Mouse (Mus musculus) forebrain, embryonic 10.5 days (tissue): ENCODE results near the gene Ywhag. TPM values are rescaled to one million over a fixed set of nuclear protein-coding genes. Genes with fewer than 3 reads are reported as not detected.
A peak's percentile ranks its signal among the peaks of the same experiment; 100 is the strongest.

Experiments
- DNase-seq: peaks from one replicate; pipeline ENCODE4 v3.0.0-alpha.2; 2017; ENCODE audit warnings: low spot score; ENCODE audit errors: extremely low spot score
- H3K27ac ChIP-seq: fragments of 300-500 bp; sonication (generic); 2 replicates; pipeline ENCODE4 v1.5.1; 2016; ENCODE audit warnings: mild to moderate bottlenecking
- H3K27me3 ChIP-seq: fragments of 300-500 bp; sonication (generic); 2 replicates; pipeline ENCODE4 v1.6.1; 2016; ENCODE audit warnings: mild to moderate bottlenecking; ENCODE audit not compliant: poor library complexity, severe bottlenecking
- H3K36me3 ChIP-seq: fragments of 300-500 bp; sonication (generic); replicated peaks from 2 replicates; pipeline ENCODE4 v1.6.1; 2016; ENCODE audit warnings: mild to moderate bottlenecking, moderate library complexity
- H3K4me1 ChIP-seq: fragments of 300-500 bp; sonication (generic); 2 replicates; pipeline ENCODE4 v1.6.1; 2016
- H3K4me3 ChIP-seq: fragments of 300-500 bp; sonication (generic); 2 replicates; pipeline ENCODE4 v1.5.1; 2016; ENCODE audit warnings: mild to moderate bottlenecking, moderate library complexity
- H3K9me3 ChIP-seq: fragments of 300-500 bp; sonication (generic); 2 replicates; pipeline ENCODE4 v1.6.1; 2016; ENCODE audit warnings: mild to moderate bottlenecking, moderate library complexity
- WGBS: fragments of 180-500 bp; shearing (Covaris S2); methylation state at CpG from one replicate; pipeline ENCODE4 v1.1.7; 2016; 5-methylcytosine and 5-hydroxymethylcytosine counted together
- polyA plus RNA-seq: library from polyadenylated mRNA; unstranded; fragments of >200 nt; fragmentation: Nextera tagmentation; extraction: Ambion mirVana; gene quantifications from 2 replicates; pipeline ENCODE4 v1.2.1, GENCODE M21; 2016

Ywhag gene
- polyA plus RNA-seq, 1 experiment from 2014 or later, result 283 TPM

DNA sequence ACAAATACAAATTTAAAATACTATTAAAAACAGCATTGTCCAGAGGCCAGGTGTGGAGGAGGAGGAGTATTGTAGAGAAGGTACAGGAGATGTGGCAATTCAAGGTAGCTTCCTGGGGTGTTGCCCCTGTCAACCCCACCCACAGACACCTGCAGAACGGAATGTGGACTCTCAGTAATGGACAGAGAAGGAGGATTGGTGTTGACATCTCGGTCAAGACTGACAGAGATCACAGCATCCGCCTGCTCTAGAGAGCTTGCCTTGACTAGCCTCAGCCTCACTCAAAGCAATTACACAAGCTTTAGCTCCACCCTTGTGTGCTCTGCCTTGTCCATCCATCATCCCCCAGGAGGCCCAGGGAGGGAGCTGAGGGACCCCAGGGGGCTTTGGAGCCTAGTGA lies 43.5 kb downstream of the Ywhag start:
- peaks cover 68% of the 10 kb centered on the region for H3K27me3 ChIP-seq
- H3K36me3 ChIP-seq, result no peaks in the 10 kb centered on the region
- 70% methylated on average over 3 of the region's 3 CpGs for WGBS
- H3K4me1 ChIP-seq, result peaks cover 16% of the 10 kb centered on the region
- no peak overlapping the region for H3K4me3 ChIP-seq
- H3K9me3 ChIP-seq, result no peaks in the 10 kb centered on the region
- no peak overlapping the region for H3K27ac ChIP-seq
- DNase-seq, result no peak

DNA sequence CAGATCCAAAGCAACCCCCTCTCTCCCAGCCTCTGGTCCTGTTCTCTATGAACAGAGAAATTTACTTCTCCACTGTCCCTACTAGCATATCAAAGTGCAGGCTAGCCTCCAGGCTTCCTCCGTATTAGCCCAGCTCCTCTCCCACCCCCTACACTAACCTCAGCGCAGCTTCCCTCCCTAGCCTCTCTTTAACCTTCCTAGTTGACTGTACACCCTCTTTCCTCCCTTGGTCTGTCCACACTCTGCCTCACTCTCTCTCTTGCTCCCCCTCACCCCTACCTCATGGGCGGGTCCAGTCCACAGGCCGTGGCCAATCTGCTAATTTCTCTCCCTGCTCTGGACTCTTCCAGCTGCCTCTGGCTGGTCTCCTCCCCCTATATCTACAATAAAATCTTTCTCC lies 44.1 kb downstream of the Ywhag start:
- Histone ChIP-seq H3K9me3 (no peaks in the 10 kb centered on the region), H3K4me1 (peaks cover 16% of the 10 kb centered on the region), H3K27me3 (peaks cover 74% of the 10 kb centered on the region), H3K36me3 (no peaks in the 10 kb centered on the region), H3K4me3 (no peak overlapping the region), H3K27ac (no peak overlapping the region)
- WGBS, result 63% methylated on average over 4 of the region's 4 CpGs
- DNase-seq, result no peak

GRCm38 (mm10) chr5:135888405-135889215 lies 45.8 kb downstream of the Ywhag start:
- no peak overlapping the region for H3K27ac ChIP-seq
- H3K9me3 ChIP-seq, result no peaks in the 10 kb centered on the region
- peaks cover 82% of the 10 kb centered on the region for H3K27me3 ChIP-seq
- H3K4me3 ChIP-seq, result peak overlapping the region; percentile 34
- DNase-seq, result no peak
- H3K4me1 ChIP-seq, result peaks cover 16% of the 10 kb centered on the region
- no peaks in the 10 kb centered on the region for H3K36me3 ChIP-seq
- WGBS, result 7% methylated on average over 28 of the region's 30 CpGs

- Histone ChIP-seq H3K4me3 (peak within 1 kb of the TSS; percentile 45), H3K27ac (peak within 1 kb of the TSS; percentile 1; the same call in 1 of the 2 replicates), H3K9me3 (no peaks in the 10 kb centered on the region), H3K36me3 (no peaks in the 10 kb centered on the region), H3K27me3 (peaks cover 77% of the 10 kb centered on the region), H3K4me1 (peaks cover 16% of the 10 kb centered on the region)
- DNase-seq, result peak; percentile 43
- WGBS, result 2% methylated on average over 24 of the region's 24 CpGs
Observed at GRCm38 (mm10) chr5:135887675-135888102, 46.7 kb downstream of the Ywhag start, which contains the start of gene Hspb1. Gene Hspb1, plus strand, starts transcription at chr5:135887919.

- peaks cover 54% of the 10 kb centered on the region for H3K27me3 ChIP-seq
- WGBS, result 79% methylated on average over 6 of the region's 6 CpGs
- no peak for DNase-seq
- H3K4me3 ChIP-seq, result no peak overlapping the region
- H3K27ac ChIP-seq, result no peak overlapping the region
- no peaks in the 10 kb centered on the region for H3K9me3 ChIP-seq
- H3K36me3 ChIP-seq, result no peaks in the 10 kb centered on the region
- H3K4me1 ChIP-seq, result peaks cover 16% of the 10 kb centered on the region
Observed at GRCm38 (mm10) chr5:135884641-135885040, 49.8 kb downstream of the Ywhag start.

- WGBS, result 71% methylated on average over 13 of the region's 13 CpGs
- Histone ChIP-seq H3K4me3 (no peak overlapping the region), H3K27ac (no peak overlapping the region), H3K27me3 (peaks cover 15% of the 10 kb centered on the region), H3K9me3 (no peaks in the 10 kb centered on the region), H3K4me1 (peaks cover 12% of the 10 kb centered on the region), H3K36me3 (no peaks in the 10 kb centered on the region)
- no peak for DNase-seq
Observed at GRCm38 (mm10) chr5:135879449-135880158, 54.8 kb downstream of the Ywhag start.

DNA sequence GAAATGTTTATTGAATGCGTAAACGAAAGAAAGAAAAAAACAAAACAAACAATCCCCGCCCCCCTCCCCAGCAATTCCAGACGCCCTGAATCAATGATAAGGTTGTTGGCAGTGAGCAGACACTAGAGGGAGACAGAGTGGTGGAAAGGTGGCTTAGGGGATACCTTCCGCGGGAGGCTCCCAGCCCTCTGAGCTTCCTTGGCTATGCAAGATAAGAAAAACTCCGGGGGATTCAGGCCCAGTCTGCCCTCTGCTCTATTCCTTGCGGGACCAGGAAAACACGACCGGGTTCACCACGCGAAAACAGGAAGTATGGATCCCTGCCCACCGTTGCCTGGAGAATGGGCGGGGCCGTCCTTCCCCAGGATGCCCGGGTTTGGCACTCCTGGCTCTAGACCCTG lies 56.6 kb downstream of the Ywhag start:
- no peaks in the 10 kb centered on the region for H3K9me3 ChIP-seq
- WGBS, result 1% methylated on average over 16 of the region's 16 CpGs
- peak overlapping the region; percentile 51 for H3K4me3 ChIP-seq
- H3K27ac ChIP-seq, result peak overlapping the region; percentile 58; the same call in 1 of the 2 replicates
- H3K36me3 ChIP-seq, result no peaks in the 10 kb centered on the region
- DNase-seq, result no peak
- peaks cover 32% of the 10 kb centered on the region for H3K27me3 ChIP-seq
- peaks cover 20% of the 10 kb centered on the region for H3K4me1 ChIP-seq

GRCm38 (mm10) chr5:135877180-135877579 lies 57.2 kb downstream of the Ywhag start:
- Histone ChIP-seq H3K27ac (0 out of 2 replicates have a peak overlapping the region, but pooled peaks have one; percentile 53), H3K4me3 (peak overlapping the region; percentile 51), H3K9me3 (no peaks in the 10 kb centered on the region), H3K27me3 (peaks cover 39% of the 10 kb centered on the region), H3K4me1 (peaks cover 21% of the 10 kb centered on the region), H3K36me3 (no peaks in the 10 kb centered on the region)
- no peak for DNase-seq
- WGBS, result 30% methylated on average over 8 of the region's 8 CpGs

- Histone ChIP-seq H3K4me1 (peaks cover 25% of the 10 kb centered on the region), H3K27me3 (peaks cover 65% of the 10 kb centered on the region), H3K4me3 (no peak overlapping the region), H3K9me3 (0 out of 2 replicates have a peak, but pooled peaks cover 3% of the 10 kb centered on the region), H3K36me3 (no peaks in the 10 kb centered on the region), H3K27ac (0 out of 2 replicates have a peak overlapping the region, but pooled peaks have one; percentile 31)
- no peak for DNase-seq
- WGBS, result 68% methylated on average over 9 of the region's 9 CpGs
Observed at GRCm38 (mm10) chr5:135873753-135874152, 60.7 kb downstream of the Ywhag start.

DNA sequence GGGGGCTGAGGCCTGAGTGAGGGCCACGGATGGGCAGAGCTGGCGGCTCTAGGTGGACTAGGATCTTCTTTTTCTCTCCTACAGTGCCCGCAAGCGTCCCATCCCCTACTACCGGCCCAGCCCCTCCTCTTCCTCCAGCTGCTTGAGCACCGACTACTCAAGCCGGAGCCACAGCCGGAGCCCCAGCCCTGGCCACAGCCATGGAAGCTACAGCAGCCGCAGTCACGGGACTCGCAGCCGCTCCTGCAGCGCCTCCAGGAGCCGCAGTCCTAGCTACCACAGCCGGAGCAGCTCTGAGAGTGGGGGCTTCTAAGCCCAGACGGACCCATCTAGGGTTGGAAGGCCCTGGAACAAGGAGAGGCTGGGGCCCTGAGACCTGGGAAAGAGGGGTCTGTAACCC lies 61.4 kb downstream of the Ywhag start:
- 15% methylated on average over 16 of the region's 16 CpGs for whole genome bisulfite sequencing
- no peaks in the 10 kb centered on the region for H3K36me3 ChIP-seq
- H3K4me3 ChIP-seq, result peak overlapping the region; percentile 21; the same call in 1 of the 2 replicates
- 0 out of 2 replicates have a peak, but pooled peaks cover 3% of the 10 kb centered on the region for H3K9me3 ChIP-seq
- no peak for DNase-seq
- peaks cover 31% of the 10 kb centered on the region for H3K4me1 ChIP-seq
- 0 out of 2 replicates have a peak overlapping the region, but pooled peaks have one; percentile 31 for H3K27ac ChIP-seq
- peaks cover 73% of the 10 kb centered on the region for H3K27me3 ChIP-seq

DNA sequence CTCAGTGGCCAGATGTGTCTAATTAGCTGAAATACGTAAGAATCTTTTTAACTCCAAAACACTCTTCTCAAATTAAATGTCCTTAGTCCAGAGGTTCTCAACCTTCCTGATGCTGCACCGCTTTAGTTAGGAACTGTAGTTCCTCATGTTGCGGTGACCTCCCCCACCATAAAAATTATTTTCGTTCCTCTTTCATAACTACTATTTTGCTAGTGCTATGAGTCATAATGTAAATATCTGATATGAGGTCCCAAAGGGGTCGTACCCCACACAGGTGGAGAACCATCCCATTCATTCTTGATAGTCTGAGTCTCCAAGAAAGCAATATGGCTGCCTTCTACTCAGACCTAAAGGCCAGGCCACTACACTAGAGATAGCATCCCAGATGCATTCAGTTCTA lies 63.9 kb downstream of the Ywhag start:
- Histone ChIP-seq H3K36me3 (no peaks in the 10 kb centered on the region), H3K27ac (no peak overlapping the region), H3K4me1 (peaks cover 29% of the 10 kb centered on the region), H3K4me3 (no peak overlapping the region), H3K27me3 (peaks cover 97% of the 10 kb centered on the region), H3K9me3 (0 out of 2 replicates have a peak, but pooled peaks cover 3% of the 10 kb centered on the region)
- DNase-seq, result no peak
- WGBS, result 91% methylated on average over 5 of the region's 5 CpGs

DNA sequence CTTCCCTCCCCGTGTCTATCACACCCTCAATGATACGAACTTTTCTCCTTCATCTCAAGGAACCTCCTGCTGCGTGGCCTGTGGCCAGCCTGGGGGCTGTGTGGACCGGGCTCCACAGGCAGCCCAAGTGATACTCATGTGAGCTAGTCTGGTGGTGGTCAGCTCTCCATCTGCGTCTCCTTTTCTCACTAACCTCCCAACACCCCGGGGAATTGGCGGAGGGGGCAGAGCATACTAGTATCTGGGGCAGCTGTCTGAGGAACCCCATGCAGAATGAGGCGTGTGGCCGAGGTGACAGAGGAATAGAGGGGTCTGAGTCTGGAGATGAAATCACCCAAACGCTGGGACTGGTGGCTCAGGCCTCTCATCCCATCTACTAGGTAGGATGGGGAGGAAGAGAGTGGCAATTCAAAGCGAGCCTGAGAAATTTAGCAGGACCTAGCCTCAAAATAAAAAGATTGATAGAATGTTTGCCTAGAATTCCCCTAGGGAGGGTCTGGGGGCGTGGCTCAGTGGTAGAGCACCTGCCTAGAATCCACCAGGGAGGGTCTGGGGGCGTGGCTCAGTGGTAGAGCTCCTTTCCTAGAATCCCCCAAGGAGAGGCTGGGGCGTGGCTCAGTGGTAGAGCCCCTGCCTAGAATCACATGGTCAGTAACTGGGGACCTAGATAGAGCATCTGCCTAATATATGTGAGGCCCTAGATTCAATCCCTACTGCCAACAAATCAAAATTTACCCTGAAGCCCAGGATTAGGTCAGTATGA lies 64.6 kb downstream of the Ywhag start:
- Histone ChIP-seq H3K4me3 (no peak overlapping the region), H3K4me1 (peaks cover 29% of the 10 kb centered on the region), H3K27me3 (peaks cover 99% of the 10 kb centered on the region), H3K27ac (no peak overlapping the region), H3K9me3 (0 out of 2 replicates have a peak, but pooled peaks cover 3% of the 10 kb centered on the region), H3K36me3 (no peaks in the 10 kb centered on the region)
- no peak for DNase-seq
- 64% methylated on average over 14 of the region's 14 CpGs for WGBS
